Mouse (Mus musculus) ES-E14 (cell line): ENCODE results near the gene Tbc1d24.

ENCODE experiments used
- CHD2 ChIP-seq: IDR thresholded peaks from 2 replicates; pipeline ENCODE4 v1.6.1; 2014; ENCODE audit warnings: mild to moderate bottlenecking, low read depth, low read length, inconsistent platforms
- HCFC1 ChIP-seq: IDR thresholded peaks from 2 replicates; pipeline ENCODE4 v1.6.1; 2012; ENCODE audit warnings: low read length, inconsistent platforms, borderline replicate concordance; ENCODE audit not compliant: insufficient read depth
- MAFK ChIP-seq: IDR thresholded peaks from 2 replicates; pipeline ENCODE4 v1.6.1; 2014; ENCODE audit warnings: mild to moderate bottlenecking, low read depth, low read length, inconsistent platforms; ENCODE audit not compliant: insufficient read depth
- ZC3H11A ChIP-seq: IDR thresholded peaks from 2 replicates; pipeline ENCODE4 v1.6.1; 2012; ENCODE audit warnings: low read depth, mild to moderate bottlenecking, inconsistent platforms, low read length, borderline replicate concordance
- ZNF384 ChIP-seq: IDR thresholded peaks from 2 replicates; pipeline ENCODE4 v1.6.1; 2012; ENCODE audit warnings: low read depth, low read length, inconsistent platforms

DNA sequence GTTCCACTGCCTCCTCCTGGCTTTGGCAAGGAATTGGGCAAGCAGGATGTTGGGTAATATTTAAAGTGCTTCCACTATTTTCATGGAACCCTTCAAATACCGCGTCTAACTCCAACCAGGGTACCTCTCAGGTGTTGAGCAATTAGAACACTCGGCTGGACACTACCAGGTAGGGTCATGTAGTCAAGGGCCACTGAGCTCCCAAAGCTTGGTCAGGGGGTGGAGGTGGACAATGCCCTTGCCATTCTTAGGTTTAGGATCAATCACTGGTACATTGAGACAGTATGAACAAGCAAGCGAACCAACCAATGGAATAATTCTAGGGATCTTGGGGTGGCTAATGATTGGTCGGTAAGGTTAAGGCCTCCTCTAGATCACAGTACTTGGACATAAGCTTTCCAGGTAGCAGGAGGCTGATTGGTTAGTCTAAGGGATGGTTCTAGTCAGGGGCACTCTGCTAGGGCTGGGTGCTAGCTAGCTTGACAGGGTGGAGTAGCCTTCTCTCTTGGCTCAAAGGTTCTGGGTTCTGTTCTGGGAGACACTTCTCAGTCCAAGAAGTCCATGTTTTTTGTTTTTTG lies 7.2 kb upstream of the Tbc1d24 start:
- TF ChIP-seq HCFC1 = no peak
- TF ChIP-seq MAFK = no peak
- no peak for TF ChIP-seq CHD2
- TF ChIP-seq ZC3H11A = no peak
- no peak for TF ChIP-seq ZNF384
